Mouse (Mus musculus): ENCODE measurements at regions not wholly inside any gene's neighbourhood (a gene's known extent, or its start where the extent isn't known, plus 50 kb on each side); places are given as distances from the start of the nearest gene placed in this dataset.

GRCm38 (mm10) chr4:87329136-87329535 is 98.9 kb upstream of the Slc24a2 start:
- Histone ChIP-seq H3K4me3 (ENCODE audit: low read depth, low read length) (no peak overlapping the region), H3K9ac (ENCODE audit: low read depth, poor library complexity, severe bottlenecking) (no peak overlapping the region), H3K4me1 (ENCODE audit: control insufficient read depth, insufficient read depth, low read length) (no peaks in the 10 kb centered on the region), H3K36me3 (ENCODE audit: control insufficient read depth, insufficient read depth, low read length, poor library complexity, severe bottlenecking) (no peaks in the 10 kb centered on the region), H3K27ac (ENCODE audit: insufficient read depth, low read length) (no peak overlapping the region), H3K27me3 (ENCODE audit: control insufficient read depth, insufficient read depth, low read length, poor library complexity, severe bottlenecking) (no peaks in the 10 kb centered on the region), H3K9me3 (replicated peaks; ENCODE audit: control insufficient read depth, insufficient read depth, low read length, poor library complexity, severe bottlenecking) (no peaks in the 10 kb centered on the region)
- TF ChIP-seq POLR2A (IDR thresholded peaks at IDR 0.05; ENCODE audit: insufficient read depth, low read length): no peak
- TF ChIP-seq EP300 (IDR thresholded peaks at IDR 0.05; ENCODE audit: insufficient read depth, low read depth, low read length): no peak
- TF ChIP-seq CTCF (IDR thresholded peaks at IDR 0.05; ENCODE audit: low read depth, low read length): no peak

- H3K9ac ChIP-seq (ENCODE audit: low read depth, poor library complexity, severe bottlenecking): no peak overlapping the region
- no peak overlapping the region for H3K4me3 ChIP-seq (ENCODE audit: low read depth, low read length)
- no peak overlapping the region for H3K27ac ChIP-seq (ENCODE audit: insufficient read depth, low read length)
- no peaks in the 10 kb centered on the region for H3K27me3 ChIP-seq (ENCODE audit: control insufficient read depth, insufficient read depth, low read length, poor library complexity, severe bottlenecking)
- H3K9me3 ChIP-seq (replicated peaks; ENCODE audit: control insufficient read depth, insufficient read depth, low read length, poor library complexity, severe bottlenecking): no peaks in the 10 kb centered on the region
- no peaks in the 10 kb centered on the region for H3K4me1 ChIP-seq (ENCODE audit: control insufficient read depth, insufficient read depth, low read length)
- H3K36me3 ChIP-seq (ENCODE audit: control insufficient read depth, insufficient read depth, low read length, poor library complexity, severe bottlenecking): no peaks in the 10 kb centered on the region
- TF ChIP-seq POLR2A (IDR thresholded peaks at IDR 0.05; ENCODE audit: insufficient read depth, low read length): no peak
- TF ChIP-seq CTCF (IDR thresholded peaks at IDR 0.05; ENCODE audit: low read depth, low read length): no peak
- no peak for TF ChIP-seq EP300 (IDR thresholded peaks at IDR 0.05; ENCODE audit: insufficient read depth, low read depth, low read length)
Observed at GRCm38 (mm10) chr4:87321726-87322349, 91.6 kb upstream of the Slc24a2 start.

DNA sequence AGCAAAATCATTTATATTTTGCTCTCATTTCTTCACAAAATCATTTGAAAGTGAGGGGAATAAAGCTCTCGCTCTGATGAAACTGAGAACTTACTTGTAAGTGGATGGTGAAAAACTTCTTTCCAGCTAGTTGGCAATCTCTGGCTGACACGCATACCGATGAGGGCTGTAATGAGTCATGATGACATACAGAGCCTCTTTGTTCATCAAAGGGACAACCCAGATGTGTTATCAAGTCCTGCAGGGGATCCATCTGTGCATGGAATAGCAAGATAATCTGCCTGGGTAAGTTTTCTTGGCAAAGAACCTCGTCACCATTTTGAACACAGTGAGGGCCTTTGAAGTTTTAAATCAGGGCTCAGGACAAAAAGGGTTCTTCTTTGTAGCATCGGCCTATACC is 67.9 kb upstream of the Slc24a2 start:
- Histone ChIP-seq H3K27ac (ENCODE audit: insufficient read depth, low read length) (no peak overlapping the region), H3K9ac (ENCODE audit: low read depth, poor library complexity, severe bottlenecking) (no peak overlapping the region), H3K36me3 (ENCODE audit: control insufficient read depth, insufficient read depth, low read length, poor library complexity, severe bottlenecking) (no peaks in the 10 kb centered on the region), H3K4me1 (ENCODE audit: control insufficient read depth, insufficient read depth, low read length) (no peaks in the 10 kb centered on the region), H3K27me3 (ENCODE audit: control insufficient read depth, insufficient read depth, low read length, poor library complexity, severe bottlenecking) (no peaks in the 10 kb centered on the region), H3K9me3 (replicated peaks; ENCODE audit: control insufficient read depth, insufficient read depth, low read length, poor library complexity, severe bottlenecking) (no peaks in the 10 kb centered on the region), H3K4me3 (ENCODE audit: low read depth, low read length) (no peak overlapping the region)
- TF ChIP-seq POLR2A (IDR thresholded peaks at IDR 0.05; ENCODE audit: insufficient read depth, low read length) (no peak), EP300 (IDR thresholded peaks at IDR 0.05; ENCODE audit: insufficient read depth, low read depth, low read length) (no peak), CTCF (IDR thresholded peaks at IDR 0.05; ENCODE audit: low read depth, low read length) (no peak)

- Histone ChIP-seq H3K9me3 (replicated peaks; ENCODE audit: control insufficient read depth, insufficient read depth, low read length, poor library complexity, severe bottlenecking) (no peaks in the 10 kb centered on the region), H3K4me3 (ENCODE audit: low read depth, low read length) (no peak overlapping the region), H3K9ac (ENCODE audit: low read depth, poor library complexity, severe bottlenecking) (no peak overlapping the region), H3K27me3 (ENCODE audit: control insufficient read depth, insufficient read depth, low read length, poor library complexity, severe bottlenecking) (no peaks in the 10 kb centered on the region), H3K27ac (ENCODE audit: insufficient read depth, low read length) (no peak overlapping the region), H3K36me3 (ENCODE audit: control insufficient read depth, insufficient read depth, low read length, poor library complexity, severe bottlenecking) (no peaks in the 10 kb centered on the region), H3K4me1 (ENCODE audit: control insufficient read depth, insufficient read depth, low read length) (no peaks in the 10 kb centered on the region)
- TF ChIP-seq CTCF (IDR thresholded peaks at IDR 0.05; ENCODE audit: low read depth, low read length) (no peak), POLR2A (IDR thresholded peaks at IDR 0.05; ENCODE audit: insufficient read depth, low read length) (no peak), EP300 (IDR thresholded peaks at IDR 0.05; ENCODE audit: insufficient read depth, low read depth, low read length) (no peak)
Observed at GRCm38 (mm10) chr4:87294538-87294937, 64.3 kb upstream of the Slc24a2 start.

Data from ES-Bruce4 (cell line).